Mouse (Mus musculus): ENCODE measurements at regions not wholly inside any gene's neighbourhood (a gene's known extent, or its start where the extent isn't known, plus 50 kb on each side); places are given as distances from the start of the nearest gene placed in this dataset.

- DNase-seq = peak; percentile 5
These were observed 293.1 kb downstream of the Snurf start for GRCm38 (mm10) chr7:59711741-59712140.

Data from right cerebral cortex, postnatal 14 days (tissue).